Mouse (Mus musculus): ENCODE results near the gene Mrpl53. TPM values are rescaled to one million over a fixed set of nuclear protein-coding genes. Genes with fewer than 3 reads are reported as not detected.

Gene Mrpl53
- polyA plus RNA-seq, 1 experiment = 71.3 TPM

GRCm38 (mm10) chr6:83107566-83108400 lies 1.1 kb upstream of the Mrpl53 start:
- no peak overlapping the region for H3K27ac ChIP-seq (ENCODE audit: control insufficient read depth, insufficient read depth, low read depth, low read length)
- no peaks in the 10 kb centered on the region for H3K27me3 ChIP-seq (ENCODE audit: control insufficient read depth, insufficient read depth, low read length)
- peaks cover 13% of the 10 kb centered on the region for H3K4me1 ChIP-seq (ENCODE audit: control insufficient read depth, insufficient read depth, low read length)
- peak overlapping the region; percentile 97 for H3K4me3 ChIP-seq (ENCODE audit: control insufficient read depth, low read depth, low read length)
- TF ChIP-seq CTCF (IDR thresholded peaks at IDR 0.05; ENCODE audit: control insufficient read depth, insufficient read depth, insufficient replicate concordance, low read depth, low read length) (peak; percentile 90), POLR2A (IDR thresholded peaks at IDR 0.05; ENCODE audit: control insufficient read depth, low read depth, low read length) (no peak)
- H3K36me3 ChIP-seq (ENCODE audit: control insufficient read depth, insufficient read depth, low read length) = no peaks in the 10 kb centered on the region

- no peaks in the 10 kb centered on the region for H3K27me3 ChIP-seq (ENCODE audit: control insufficient read depth, insufficient read depth, low read length)
- peaks cover 18% of the 10 kb centered on the region for H3K4me1 ChIP-seq (ENCODE audit: control insufficient read depth, insufficient read depth, low read length)
- H3K36me3 ChIP-seq (ENCODE audit: control insufficient read depth, insufficient read depth, low read length) = no peaks in the 10 kb centered on the region
- H3K27ac ChIP-seq (ENCODE audit: control insufficient read depth, insufficient read depth, low read depth, low read length) = no peak overlapping the region
- TF ChIP-seq CTCF (IDR thresholded peaks at IDR 0.05; ENCODE audit: control insufficient read depth, insufficient read depth, insufficient replicate concordance, low read depth, low read length) = no peak
- TF ChIP-seq POLR2A (IDR thresholded peaks at IDR 0.05; ENCODE audit: control insufficient read depth, low read depth, low read length) = no peak
- H3K4me3 ChIP-seq (ENCODE audit: control insufficient read depth, low read depth, low read length) = no peak overlapping the region
Measured at GRCm38 (mm10) chr6:83111510-83112136, 2.8 kb downstream of the Mrpl53 start.

- Histone ChIP-seq H3K36me3 (ENCODE audit: control insufficient read depth, insufficient read depth, low read length) (no peaks in the 10 kb centered on the region; the same call in 1 of the 2 replicates), H3K27ac (ENCODE audit: control insufficient read depth, insufficient read depth, low read depth, low read length) (peak within 1 kb of the TSS; percentile 64), H3K27me3 (ENCODE audit: control insufficient read depth, insufficient read depth, low read length) (no peaks in the 10 kb centered on the region), H3K4me1 (ENCODE audit: control insufficient read depth, insufficient read depth, low read length) (peaks cover 12% of the 10 kb centered on the region), H3K4me3 (ENCODE audit: control insufficient read depth, low read depth, low read length) (peak within 1 kb of the TSS; percentile 99)
- peak; percentile 83 for TF ChIP-seq POLR2A (IDR thresholded peaks at IDR 0.05; ENCODE audit: control insufficient read depth, low read depth, low read length)
- no peak for TF ChIP-seq CTCF (IDR thresholded peaks at IDR 0.05; ENCODE audit: control insufficient read depth, insufficient read depth, insufficient replicate concordance, low read depth, low read length)
Measured at GRCm38 (mm10) chr6:83115011-83115671, 6.3 kb downstream of the Mrpl53 start, which contains the start of gene Mogs. Gene Mogs (plus strand): TSS chr6:83115496.

- no peak for TF ChIP-seq CTCF (IDR thresholded peaks at IDR 0.05; ENCODE audit: control insufficient read depth, insufficient read depth, insufficient replicate concordance, low read depth, low read length)
- no peak for TF ChIP-seq POLR2A (IDR thresholded peaks at IDR 0.05; ENCODE audit: control insufficient read depth, low read depth, low read length)
- Histone ChIP-seq H3K4me1 (ENCODE audit: control insufficient read depth, insufficient read depth, low read length) (peaks cover 16% of the 10 kb centered on the region), H3K4me3 (ENCODE audit: control insufficient read depth, low read depth, low read length) (peak overlapping the region; percentile 99), H3K27ac (ENCODE audit: control insufficient read depth, insufficient read depth, low read depth, low read length) (peak overlapping the region; percentile 64; the same call in 1 of the 2 replicates), H3K27me3 (ENCODE audit: control insufficient read depth, insufficient read depth, low read length) (no peaks in the 10 kb centered on the region), H3K36me3 (ENCODE audit: control insufficient read depth, insufficient read depth, low read length) (no peaks in the 10 kb centered on the region; the same call in 1 of the 2 replicates)
Measured at GRCm38 (mm10) chr6:83115682-83116372, 7.0 kb downstream of the Mrpl53 start.

- H3K27ac ChIP-seq (ENCODE audit: control insufficient read depth, insufficient read depth, low read depth, low read length) = no peak overlapping the region
- H3K4me3 ChIP-seq (ENCODE audit: control insufficient read depth, low read depth, low read length) = no peak overlapping the region
- no peak for TF ChIP-seq CTCF (IDR thresholded peaks at IDR 0.05; ENCODE audit: control insufficient read depth, insufficient read depth, insufficient replicate concordance, low read depth, low read length)
- TF ChIP-seq POLR2A (IDR thresholded peaks at IDR 0.05; ENCODE audit: control insufficient read depth, low read depth, low read length) = no peak
- H3K4me1 ChIP-seq (ENCODE audit: control insufficient read depth, insufficient read depth, low read length) = peaks cover 23% of the 10 kb centered on the region
- no peaks in the 10 kb centered on the region; the same call in 1 of the 2 replicates for H3K36me3 ChIP-seq (ENCODE audit: control insufficient read depth, insufficient read depth, low read length)
- no peaks in the 10 kb centered on the region for H3K27me3 ChIP-seq (ENCODE audit: control insufficient read depth, insufficient read depth, low read length)
Measured at GRCm38 (mm10) chr6:83116373-83117164, 7.7 kb downstream of the Mrpl53 start.

- Histone ChIP-seq H3K27ac (ENCODE audit: control insufficient read depth, insufficient read depth, low read depth, low read length) (no peak overlapping the region), H3K4me1 (ENCODE audit: control insufficient read depth, insufficient read depth, low read length) (peaks cover 24% of the 10 kb centered on the region), H3K36me3 (ENCODE audit: control insufficient read depth, insufficient read depth, low read length) (no peaks in the 10 kb centered on the region; the same call in 1 of the 2 replicates), H3K27me3 (ENCODE audit: control insufficient read depth, insufficient read depth, low read length) (no peaks in the 10 kb centered on the region), H3K4me3 (ENCODE audit: control insufficient read depth, low read depth, low read length) (no peak overlapping the region)
- no peak for TF ChIP-seq CTCF (IDR thresholded peaks at IDR 0.05; ENCODE audit: control insufficient read depth, insufficient read depth, insufficient replicate concordance, low read depth, low read length)
- no peak for TF ChIP-seq POLR2A (IDR thresholded peaks at IDR 0.05; ENCODE audit: control insufficient read depth, low read depth, low read length)
Measured at GRCm38 (mm10) chr6:83117165-83117438, 8.3 kb downstream of the Mrpl53 start.
